ENCODE assay signal across 14 mouse cellular contexts in the genomic region with DNA sequence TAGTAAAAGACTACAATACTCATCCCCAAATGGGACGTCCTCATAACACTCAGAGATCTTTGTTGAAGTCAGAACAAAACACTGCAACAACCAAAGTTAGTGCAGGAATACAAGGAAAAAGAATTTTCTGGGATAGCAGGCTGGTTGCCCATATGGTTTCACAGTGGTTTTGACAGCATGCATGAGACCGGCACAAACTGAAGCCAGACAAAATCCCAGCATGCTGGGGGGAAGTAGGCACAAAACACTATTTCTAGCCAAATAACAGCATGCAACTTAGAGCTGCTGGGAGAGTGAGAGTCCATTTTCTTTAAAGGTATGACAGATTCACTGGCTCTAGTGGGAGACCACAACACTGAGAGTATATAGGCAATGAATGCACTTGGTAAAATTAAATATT.
DNase-seq lines count a peak whose midpoint lies in the region; ATAC-seq lines count a peak whose summit lies in the region.
"Had no signal": no experiment of that assay in that cellular context is flagged by ENCODE, and none has a peak within 500 bp of the region (broad histone marks: within the 10 kb centered on the region; RNA-seq: fewer than 3 reads in every experiment).

No protein-coding gene starts in this region.

- peak; percentile 8 to 43 for DNase-seq in layer of hippocampus, adult 18-20 months (ENCODE audit: low spot score in 2 of 2)
- no peak for DNase-seq in layer of hippocampus, adult 9-10 months (ENCODE audit: low spot score)
- peak; percentile 77 for DNase-seq in cerebellum, adult 9-10 months
- DNase-seq in layer of hippocampus, postnatal 14 days (ENCODE audit: low spot score in 2 of 2), result peak; percentile 20 to 46
- DNase-seq in retina, embryonic 14.5 days (ENCODE audit: low spot score), result no peak
- DNase-seq in left cerebral cortex, adult 18-20 months (ENCODE audit: low spot score in 2 of 2), result no peak
- DNase-seq: heart, postnatal 14 days; kidney, adult 18-20 months; kidney, postnatal 14 days; spleen, adult 18-20 months had no signal

- peak; percentile 98 for ATAC-seq in cerebellum, adult (ENCODE audit: insufficient number of reproducible peaks, low FRiP score, low TSS enrichment)
- ATAC-seq: hindbrain, embryonic 16.5 days; lung, postnatal 0 days; midbrain, embryonic 15.5 days had no signal

Comparison
In these comparisons a context has a peak if more than half of its experiments do, and no peak if none do; other contexts are left out.
1. DNase-seq: peak in layer of hippocampus, adult 18-20 months (2 of 2), cerebellum, adult 9-10 months (single experiment) and layer of hippocampus, postnatal 14 days (2 of 2); none in layer of hippocampus, adult 9-10 months (single experiment), retina, embryonic 14.5 days (single experiment) and left cerebral cortex, adult 18-20 months (0 of 2).